Mouse (Mus musculus) CH12.LX (cell line): ENCODE results near the gene Matk.

ENCODE experiments used
- CTCF ChIP-seq, 2 experiments: IDR thresholded peaks in 1 of 2; conservative IDR thresholded peaks in 1 of 2; 2 replicates each; pipeline ENCODE4 v1.5.1; 2011 to 2012; ENCODE audit warnings: low read depth in 2 of 2, low read length in 2 of 2, improper control_type of control experiment in 1 of 2, inconsistent platforms in 1 of 2, mild to moderate bottlenecking in 1 of 2, moderate library complexity in 1 of 2
- GABPA ChIP-seq: IDR thresholded peaks from 2 replicates; pipeline ENCODE4 v1.6.1; 2012; ENCODE audit warnings: low read depth, low read length, improper control_type of control experiment, inconsistent platforms; ENCODE audit not compliant: insufficient replicate concordance
- MAFK ChIP-seq: IDR thresholded peaks from 2 replicates; pipeline ENCODE4 v1.6.1; 2011; ENCODE audit warnings: low read length, improper control_type of control experiment; ENCODE audit not compliant: insufficient replicate concordance
- MAX ChIP-seq: IDR thresholded peaks from 2 replicates; pipeline ENCODE4 v1.6.1; 2011; ENCODE audit warnings: low read length, improper control_type of control experiment
- NELFE ChIP-seq: IDR thresholded peaks from 2 replicates; pipeline ENCODE4 v1.6.1; 2011; ENCODE audit warnings: low read depth, low read length, improper control_type of control experiment
- POLR2A ChIP-seq: IDR thresholded peaks from 2 replicates; pipeline ENCODE4 v1.6.1; 2011; ENCODE audit warnings: low read depth, mild to moderate bottlenecking, improper control_type of control experiment, low read length
- RAD21 ChIP-seq: IDR thresholded peaks from 2 replicates; pipeline ENCODE4 v1.6.1; 2011; ENCODE audit warnings: low read depth, mild to moderate bottlenecking, low read length, improper control_type of control experiment, moderate library complexity
- RCOR1 ChIP-seq: conservative IDR thresholded peaks from 2 replicates; pipeline ENCODE4 v1.6.1; 2012; ENCODE audit warnings: low read depth, mild to moderate bottlenecking, inconsistent platforms, low read length, improper control_type of control experiment

DNA sequence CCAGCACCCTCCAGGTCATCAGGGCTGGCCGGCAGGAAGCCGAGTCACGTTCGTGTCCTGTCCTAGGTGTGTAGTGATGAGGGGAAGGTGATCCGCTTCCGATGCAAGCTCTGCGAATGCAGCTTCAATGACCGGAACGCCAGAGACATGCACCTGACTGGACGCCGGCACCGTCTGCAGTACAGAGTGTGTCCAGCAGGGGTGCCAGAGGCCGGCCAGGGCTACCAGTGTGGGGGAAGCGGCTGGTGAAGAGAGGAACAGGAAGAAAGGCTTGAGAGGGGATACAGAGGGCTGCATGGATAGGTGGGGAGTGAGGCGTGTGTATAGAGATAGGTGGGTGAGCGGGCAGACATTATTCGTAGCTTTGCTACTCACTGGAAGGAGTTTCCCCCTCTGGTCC, 8.1 kb upstream of the Matk start:
- TF ChIP-seq POLR2A (no peak), CTCF (conservative IDR thresholded peaks at IDR 0.05 in 1 of 2, IDR thresholded peaks at IDR 0.05 in 1 of 2; ENCODE audit: low read depth in 2 of 2, low read length in 2 of 2) (peak; percentile 75 to 84), MAX (no peak), MAFK (no peak), RCOR1 (no peak), RAD21 (peak; percentile 73), NELFE (0 out of 2 replicates have a peak, but pooled peaks have one; percentile 37), GABPA (no peak)
